Mouse (Mus musculus): ENCODE measurements around the gene Dolk.

- TF ChIP-seq CTCF (IDR thresholded peaks at IDR 0.05; ENCODE audit: low read depth, low read length): no peak
- TF ChIP-seq POLR2A (IDR thresholded peaks at IDR 0.05; ENCODE audit: borderline replicate concordance, low read depth, low read length): no peak
Observed at GRCm38 (mm10) chr2:30261064-30261736, 24.9 kb downstream of the Dolk start.

All from bone marrow macrophage, adult 2 months (primary cell).